8 mouse cellular contexts compared by ENCODE assay signal in the genomic region with DNA sequence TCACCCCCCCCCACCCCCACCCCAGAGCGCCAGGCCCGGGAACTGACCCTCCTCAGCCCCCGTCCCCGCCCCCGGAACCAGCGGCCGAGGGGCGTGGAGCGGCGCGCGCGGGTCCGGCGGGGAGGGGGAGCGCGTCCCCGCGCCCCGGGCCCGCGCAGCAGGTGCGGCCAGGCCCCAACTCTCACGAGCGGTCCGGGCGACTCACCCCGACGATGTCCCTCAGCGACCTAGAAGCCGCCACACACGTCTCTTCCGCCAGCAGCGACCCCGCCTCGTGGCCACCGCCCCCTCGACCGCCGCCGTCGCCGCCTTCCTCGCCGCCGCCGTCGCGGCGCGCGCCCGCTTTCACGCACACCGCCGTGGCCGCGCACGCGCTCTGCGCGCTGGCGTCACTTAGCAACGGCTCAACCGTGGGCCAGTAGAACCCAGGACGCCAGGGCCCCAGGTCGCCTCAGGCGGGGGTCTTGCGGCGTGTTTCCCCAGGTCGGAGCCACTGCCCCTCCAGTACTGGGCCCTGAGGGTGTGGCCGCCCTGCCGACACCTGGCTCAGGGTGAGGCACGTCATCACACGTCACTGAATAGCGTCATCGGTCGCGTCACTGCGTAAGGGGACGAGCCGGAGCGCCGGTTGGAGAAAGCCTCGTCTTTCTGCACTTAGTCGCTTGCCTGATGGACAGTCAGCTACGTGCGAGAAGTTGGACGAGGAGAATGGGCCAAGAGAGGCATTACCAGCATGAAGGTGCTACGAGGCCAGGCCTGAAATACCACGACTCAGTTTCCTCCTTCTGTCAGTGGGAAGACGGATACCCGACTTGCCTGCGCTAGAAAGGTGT. TPM values are rescaled to one million over a fixed set of nuclear protein-coding genes. Genes with fewer than 3 reads are reported as not detected.
DNase-seq lines count a peak whose midpoint lies in the region; ATAC-seq lines count a peak whose summit lies in the region.

Gene Btbd9 (minus strand): TSS at position 548 of the 833 bp plus-strand sequence.

- peaks cover 17% of the 10 kb centered on the region for H3K4me1 ChIP-seq in hindbrain, embryonic 16.5 days (ENCODE audit: control insufficient read depth, insufficient read depth, low read depth, low read length)

- peak within 1 kb of the TSS; percentile 76 for H3K4me3 ChIP-seq in hindbrain, embryonic 16.5 days (ENCODE audit: low read length)
- H3K4me3 ChIP-seq in macrophage (ENCODE audit: inconsistent target), result peak within 1 kb of the TSS; percentile 95

- no peaks in the 10 kb centered on the region for H3K9me3 ChIP-seq in hindbrain, embryonic 16.5 days (ENCODE audit: control insufficient read depth, low read length)

- H3K27ac ChIP-seq in hindbrain, embryonic 16.5 days (ENCODE audit: low read depth, low read length), result peak within 1 kb of the TSS; percentile 93
- H3K27ac ChIP-seq in macrophage, result peak within 1 kb of the TSS; percentile 64

- peaks cover 40% of the 10 kb centered on the region for H3K79me2 ChIP-seq in macrophage (ENCODE audit: inconsistent target)

- H3K4me2 ChIP-seq in hindbrain, embryonic 16.5 days (ENCODE audit: low read length), result peak within 1 kb of the TSS; percentile 71

- under 1% methylated on average over 68 of the region's 94 CpGs for WGBS in hindbrain, embryonic 16.5 days
- under 1% methylated on average over 88 of the region's 94 CpGs for WGBS in macrophage (ENCODE audit: missing documents)

- H3K9ac ChIP-seq in hindbrain, embryonic 16.5 days (ENCODE audit: low read depth, low read length), result peak within 1 kb of the TSS; percentile 86

- peak; percentile 97 for DNase-seq in T-cell, adult 2 months (ENCODE audit: low spot score)
- DNase-seq in cerebellum, postnatal 36 days, result peak; percentile 91 to 99
- DNase-seq in gastrocnemius, adult 18-20 months (ENCODE audit: low spot score), result peak; percentile 93
- peak; percentile 97 for DNase-seq in left cerebral cortex, adult 18-20 months (ENCODE audit: low spot score in 2 of 2)
- DNase-seq in right cerebral cortex, adult 18-20 months, result peak; percentile 95
- DNase-seq in urinary bladder, postnatal 10 days (ENCODE audit: low spot score), result peak; percentile 81

- no peaks in the 10 kb centered on the region for H3K36me3 ChIP-seq in hindbrain, embryonic 16.5 days (ENCODE audit: control insufficient read depth, insufficient read depth, low read length)
- no peaks in the 10 kb centered on the region for H3K36me3 ChIP-seq in macrophage (ENCODE audit: inconsistent target)

- ATAC-seq in hindbrain, embryonic 16.5 days, result peak; percentile 93

- no peaks in the 10 kb centered on the region for H3K27me3 ChIP-seq in hindbrain, embryonic 16.5 days (replicated peaks; ENCODE audit: control insufficient read depth, insufficient read depth, low read length)

RNA-seq across cellular contexts. Expression of gene Btbd9, which starts in this region (rescaled TPM):
- total RNA-seq in gastrocnemius, adult 18-20 months (2021), result 10 to 100 TPM; 11.5 to 15.2 TPM
- 135 TPM in 2 replicates for polyA plus RNA-seq in hindbrain, embryonic 16.5 days (2015; fragmentation: Nextera tagmentation; extraction: Ambion mirVana)
- 100 to 1,000 TPM; 100 to 101 TPM for total RNA-seq in left cerebral cortex, adult 18-20 months (2021)
- 100 to 1,000 TPM; 124 to 228 (median 182) TPM for total RNA-seq in macrophage (2018; cell fraction: chromatin; rRNA removed)
- total RNA-seq in macrophage (2018; cell fraction: cytosol; rRNA removed), result 10 to 100 TPM; 17.3 to 29.9 (median 21.8) TPM
- 100 to 1,000 TPM in 17 of 26 experiments, 10 to 100 TPM in 9; 49.4 to 229 (median 108) TPM for total RNA-seq in macrophage (2018; cell fraction: nucleus; rRNA removed)
- 12.8 to 18.8 TPM (median 16.9 TPM) in 3 replicates for polyA plus RNA-seq in macrophage (2018)

Comparison
In these comparisons a context has a peak if more than half of its experiments do, and no peak if none do; other contexts are left out.
1. Peak in every context shown above with its lines: DNase-seq, ATAC-seq, H3K4me3 ChIP-seq and H3K27ac ChIP-seq.
2. RNA of gene Btbd9 (total RNA-seq): 100 to 101 TPM in left cerebral cortex, adult 18-20 months; 11.5 to 15.2 TPM in gastrocnemius, adult 18-20 months; every median in the first group is over 4 times any median in the second.